Mouse (Mus musculus) kidney, postnatal 10 days (tissue): ENCODE measurements at regions not wholly inside any gene's neighbourhood (a gene's known extent, or its start where the extent isn't known, plus 50 kb on each side); places are given as distances from the start of the nearest gene placed in this dataset.
A peak's percentile ranks its signal among the peaks of the same experiment; 100 is the strongest.
"Not testable (repeated sequence)": the region's sequence is repeated elsewhere in the genome, so short reads cannot be mapped to it uniquely, and the experiment has no call there.

Experiments
- DNase-seq: peaks from one replicate; pipeline ENCODE4 v3.0.0; 2021; ENCODE audit warnings: mixed read lengths

- DNase-seq: peak; percentile 63
These were observed 613.3 kb upstream of the Ywhaq start for GRCm38 (mm10) chr12:22030717-22031116.

- DNase-seq: not testable (repeated sequence)
These were observed 612.8 kb upstream of the Ywhaq start for GRCm38 (mm10) chr12:22030263-22030662.
